Mouse (Mus musculus): ENCODE results near the gene Ptn. TPM values are rescaled to one million over a fixed set of nuclear protein-coding genes. Genes with fewer than 3 reads are reported as not detected.

The Ptn gene
- 623 and 677 TPM in 2 replicates for polyA plus RNA-seq (2012; rRNA removed)

GRCm38 (mm10) chr6:36809747-36810285 lies at the start of gene Ptn:
Gene Ptn, minus strand, starts transcription at chr6:36810220.

All from central nervous system, embryonic 18 days (tissue).